Mouse (Mus musculus): Measurements from ENCODE around the gene Taf12. TPM values are rescaled to one million over a fixed set of nuclear protein-coding genes. Genes with fewer than 3 reads are reported as not detected.

Gene Taf12
- polyA plus RNA-seq, 1 experiment from 2014 or later = 58.9 TPM

- WGBS = 81% methylated on average over 5 of the region's 5 CpGs
Measured at GRCm38 (mm10) chr4:132326481-132326880, 52.3 kb downstream of the Taf12 start.

DNA sequence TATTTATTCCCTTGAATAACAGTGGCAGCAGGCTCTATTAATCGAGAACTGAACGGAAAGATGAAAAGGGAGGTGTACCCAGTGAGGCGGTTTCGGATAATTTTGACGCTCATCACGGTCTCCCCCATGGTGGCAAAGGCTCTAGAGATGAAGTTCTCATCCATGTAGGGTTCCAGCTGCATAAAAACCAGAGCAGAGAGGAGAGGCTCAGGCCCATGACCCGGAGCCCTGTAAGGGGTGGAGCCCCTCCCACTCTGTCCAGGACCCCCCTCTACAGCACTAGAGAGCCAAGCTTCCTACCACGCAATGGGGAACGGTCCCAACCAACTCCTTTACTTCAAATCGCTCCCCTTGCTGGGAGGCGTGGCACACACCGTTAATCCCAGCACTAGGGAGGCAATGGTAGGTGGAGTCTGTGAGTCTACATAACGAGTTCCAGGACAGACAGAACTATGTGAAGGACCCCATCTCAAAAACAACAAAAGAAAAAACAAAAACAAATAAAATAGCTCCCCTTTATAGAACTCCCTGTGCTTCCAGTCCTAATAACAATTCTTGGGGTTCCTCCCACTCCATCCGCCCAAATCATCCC, 54.3 kb downstream of the Taf12 start:
- Histone ChIP-seq H3K36me3 (peaks cover 49% of the 10 kb centered on the region), H3K4me1 (replicated peaks) (peaks cover 6% of the 10 kb centered on the region)

More at GRCm38 (mm10) chr4:132326481-132326880, 52.3 kb downstream of the Taf12 start:
- Histone ChIP-seq H3K9me3 (no peaks in the 10 kb centered on the region), H3K4me2 (no peak overlapping the region), H3K36me3 (peaks cover 51% of the 10 kb centered on the region), H3K27ac (no peak overlapping the region), H3K9ac (replicated peaks) (no peak overlapping the region), H3K27me3 (no peaks in the 10 kb centered on the region), H3K4me1 (replicated peaks) (peaks cover 6% of the 10 kb centered on the region), H3K4me3 (replicated peaks) (no peak overlapping the region)
- ATAC-seq (ENCODE audit: insufficient number of reproducible peaks, insufficient read depth, low FRiP score, low TSS enrichment, low read depth) = no peak

DNA sequence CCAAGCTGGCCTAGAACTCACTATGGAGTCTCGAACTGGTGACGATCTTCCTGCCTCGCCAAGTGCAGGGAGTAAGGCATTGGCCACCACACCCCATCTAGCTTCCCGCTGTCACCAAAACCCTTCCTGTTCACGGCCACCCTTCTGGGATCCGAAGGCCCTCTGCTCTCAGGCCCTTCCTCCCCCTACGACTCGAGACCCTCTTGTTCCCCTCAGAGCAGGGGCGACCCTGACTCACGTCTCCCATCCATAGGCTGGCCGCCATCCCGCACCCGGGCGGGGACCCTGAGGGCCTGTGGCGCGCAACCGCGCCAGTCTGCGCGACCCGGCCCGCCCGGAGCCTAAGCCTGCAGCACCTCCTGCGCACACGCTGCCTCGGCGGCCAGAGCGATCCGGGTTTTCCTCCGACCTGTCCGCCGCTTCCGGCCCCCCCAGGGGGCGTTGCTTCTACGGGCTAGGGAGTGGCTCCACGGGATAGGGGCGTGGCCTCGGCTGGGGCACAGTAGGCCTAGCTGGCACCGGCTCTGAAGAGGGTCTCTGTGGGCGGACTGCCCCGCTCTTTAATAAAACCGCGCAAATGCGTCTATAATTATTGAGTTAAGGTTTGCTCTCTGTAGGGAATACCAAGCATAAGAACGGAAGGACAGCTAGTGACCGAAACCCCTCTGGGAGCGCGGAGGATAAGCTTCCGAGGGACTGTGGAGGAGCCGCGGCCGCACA, 55.1 kb downstream of the Taf12 start, which contains the start of gene Trnau1ap:
Gene Trnau1ap (minus strand): TSS at position 424 of the 720 bp plus-strand sequence.
- WGBS = under 1% methylated on average over 52 of the region's 52 CpGs
- Histone ChIP-seq H3K36me3 (peaks cover 49% of the 10 kb centered on the region), H3K4me3 (replicated peaks) (peak within 1 kb of the TSS; percentile 83)

More for the DNA sequence above, 54.3 kb downstream of the Taf12 start:
- Histone ChIP-seq H3K9me3 (no peaks in the 10 kb centered on the region), H3K9ac (replicated peaks) (peak overlapping the region; percentile 84), H3K4me2 (peak overlapping the region; percentile 65), H3K27me3 (no peaks in the 10 kb centered on the region), H3K27ac (peak overlapping the region; percentile 89), H3K4me3 (replicated peaks) (peak overlapping the region; percentile 83)
- 50% methylated on average over 14 of the region's 14 CpGs for WGBS
- ATAC-seq (ENCODE audit: insufficient number of reproducible peaks, insufficient read depth, low FRiP score, low TSS enrichment, low read depth) = no peak

DNA sequence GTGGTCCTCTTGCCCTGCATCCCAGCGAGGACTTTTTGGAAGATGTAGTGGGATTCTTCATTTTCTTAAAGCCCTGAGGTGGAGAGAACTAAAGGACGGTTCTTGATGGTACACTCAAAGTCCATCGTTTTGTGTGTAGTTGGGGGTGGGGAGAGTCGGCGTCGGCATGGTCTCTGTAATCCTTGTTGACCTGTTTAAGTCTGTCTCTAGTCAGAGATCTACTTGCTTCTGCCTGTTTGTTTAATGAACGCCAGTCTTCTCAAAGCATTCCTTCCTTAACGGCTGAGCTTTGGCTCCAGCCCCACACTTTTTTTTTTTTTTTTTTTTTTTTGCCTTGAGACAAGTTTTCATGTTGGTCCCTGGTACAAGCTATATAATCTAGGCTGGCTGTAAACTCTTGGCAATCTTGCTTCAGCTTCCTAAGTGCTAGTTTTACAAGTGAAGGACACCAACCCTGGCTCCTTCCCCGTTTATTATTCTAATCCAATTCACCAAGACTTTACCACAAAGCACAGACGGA, 55.7 kb downstream of the Taf12 start:
- ATAC-seq (ENCODE audit: insufficient number of reproducible peaks, insufficient read depth, low FRiP score, low TSS enrichment, low read depth) = no peak
- Histone ChIP-seq H3K4me2 (peak overlapping the region; percentile 65), H3K36me3 (peaks cover 49% of the 10 kb centered on the region), H3K27me3 (no peaks in the 10 kb centered on the region), H3K4me3 (replicated peaks) (peak overlapping the region; percentile 83), H3K4me1 (replicated peaks) (peaks cover 6% of the 10 kb centered on the region), H3K9me3 (no peaks in the 10 kb centered on the region), H3K27ac (peak overlapping the region; percentile 89), H3K9ac (replicated peaks) (peak overlapping the region; percentile 84)
- 9% methylated on average over 10 of the region's 10 CpGs for WGBS

More for the DNA sequence above, 55.1 kb downstream of the Taf12 start, which contains the start of gene Trnau1ap:
- Histone ChIP-seq H3K9ac (replicated peaks) (peak within 1 kb of the TSS; percentile 84), H3K4me2 (peak within 1 kb of the TSS; percentile 65), H3K4me1 (replicated peaks) (peaks cover 6% of the 10 kb centered on the region), H3K27ac (peak within 1 kb of the TSS; percentile 89), H3K9me3 (no peaks in the 10 kb centered on the region), H3K27me3 (no peaks in the 10 kb centered on the region)
- peak; percentile 92 for ATAC-seq (ENCODE audit: insufficient number of reproducible peaks, insufficient read depth, low FRiP score, low TSS enrichment, low read depth)

DNA sequence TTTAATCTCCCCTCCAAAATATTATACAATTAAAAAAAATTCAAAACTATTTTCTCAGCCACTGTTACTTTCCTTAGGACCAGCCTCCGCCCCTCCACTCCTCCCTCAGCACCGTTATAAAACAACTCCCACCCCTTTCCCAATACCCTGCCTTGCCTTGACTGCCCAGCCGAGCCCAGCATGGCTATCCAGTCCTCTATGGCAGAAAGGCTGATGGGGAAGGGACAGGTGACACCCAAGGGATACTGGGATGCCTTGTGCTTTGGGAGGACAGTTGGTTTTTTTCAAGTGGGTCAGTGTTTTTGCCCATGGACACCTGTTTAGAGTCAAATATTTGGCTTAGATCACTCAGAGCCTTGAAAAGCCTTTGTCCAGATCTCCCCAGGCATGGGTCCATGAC, 57.8 kb downstream of the Taf12 start:
- Histone ChIP-seq H3K27ac (no peak overlapping the region), H3K4me2 (no peak overlapping the region), H3K4me3 (replicated peaks) (no peak overlapping the region), H3K36me3 (peaks cover 55% of the 10 kb centered on the region), H3K9me3 (no peaks in the 10 kb centered on the region), H3K27me3 (no peaks in the 10 kb centered on the region), H3K9ac (replicated peaks) (no peak overlapping the region), H3K4me1 (replicated peaks) (peaks cover 6% of the 10 kb centered on the region)
- no peak for ATAC-seq (ENCODE audit: insufficient number of reproducible peaks, insufficient read depth, low FRiP score, low TSS enrichment, low read depth)
- WGBS = 81% methylated on average over 3 of the region's 3 CpGs

- no peak overlapping the region for H3K4me3 ChIP-seq (replicated peaks)
- no peak for ATAC-seq (ENCODE audit: insufficient number of reproducible peaks, insufficient read depth, low FRiP score, low TSS enrichment, low read depth)
- H3K4me2 ChIP-seq = no peak overlapping the region
- no peaks in the 10 kb centered on the region for H3K9me3 ChIP-seq
- no peak overlapping the region for H3K9ac ChIP-seq (replicated peaks)
- H3K27ac ChIP-seq = no peak overlapping the region
- no peaks in the 10 kb centered on the region for H3K27me3 ChIP-seq
- WGBS = 89% methylated on average over 6 of the region's 6 CpGs
- H3K4me1 ChIP-seq (replicated peaks) = peaks cover 6% of the 10 kb centered on the region
- peaks cover 59% of the 10 kb centered on the region for H3K36me3 ChIP-seq
Measured at GRCm38 (mm10) chr4:132332880-132333279, 58.7 kb downstream of the Taf12 start.

DNA sequence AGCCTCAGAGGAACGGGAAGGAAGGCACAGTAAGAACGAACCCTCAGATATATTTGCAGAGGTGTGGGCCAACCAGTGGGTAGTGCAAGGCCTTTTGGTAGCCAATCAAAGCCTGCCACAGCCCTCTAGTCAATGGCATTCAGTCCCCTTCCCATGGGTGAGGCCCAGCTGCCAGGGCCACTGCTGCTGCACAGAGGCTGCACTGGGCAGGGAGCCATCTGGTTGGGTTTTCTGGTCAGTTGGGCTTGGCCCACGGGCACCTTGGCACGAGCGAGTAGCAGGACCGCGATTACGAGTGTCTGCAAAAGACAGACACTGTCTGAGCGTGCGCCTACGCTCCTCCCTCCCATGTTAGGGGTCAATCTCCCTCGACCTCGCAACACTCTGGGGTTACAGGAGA, 64.8 kb downstream of the Taf12 start:
- no peak for ATAC-seq (ENCODE audit: insufficient number of reproducible peaks, insufficient read depth, low FRiP score, low TSS enrichment, low read depth)
- Histone ChIP-seq H3K4me1 (replicated peaks) (peaks cover 9% of the 10 kb centered on the region), H3K9me3 (no peaks in the 10 kb centered on the region), H3K4me2 (no peak overlapping the region), H3K27ac (no peak overlapping the region), H3K36me3 (peaks cover 66% of the 10 kb centered on the region), H3K4me3 (replicated peaks) (no peak overlapping the region), H3K9ac (replicated peaks) (no peak overlapping the region), H3K27me3 (no peaks in the 10 kb centered on the region)
- 88% methylated on average over 13 of the region's 13 CpGs for WGBS

- no peak overlapping the region for H3K4me3 ChIP-seq (replicated peaks)
- 89% methylated on average over 3 of the region's 3 CpGs for WGBS
- H3K27ac ChIP-seq = no peak overlapping the region
- H3K9me3 ChIP-seq = no peaks in the 10 kb centered on the region
- ATAC-seq (ENCODE audit: insufficient number of reproducible peaks, insufficient read depth, low FRiP score, low TSS enrichment, low read depth) = no peak
- no peak overlapping the region for H3K4me2 ChIP-seq
- H3K27me3 ChIP-seq = no peaks in the 10 kb centered on the region
- peaks cover 19% of the 10 kb centered on the region for H3K4me1 ChIP-seq (replicated peaks)
- H3K9ac ChIP-seq (replicated peaks) = no peak overlapping the region
- H3K36me3 ChIP-seq = peaks cover 42% of the 10 kb centered on the region
Measured at GRCm38 (mm10) chr4:132341451-132341850, 67.3 kb downstream of the Taf12 start.

GRCm38 (mm10) chr4:132344403-132345134, 70.4 kb downstream of the Taf12 start:
- WGBS = 5% methylated on average over 13 of the region's 13 CpGs
- Histone ChIP-seq H3K36me3 (peaks cover 12% of the 10 kb centered on the region), H3K27me3 (no peaks in the 10 kb centered on the region), H3K27ac (peak overlapping the region; percentile 77; the same call in 1 of the 2 replicates), H3K4me3 (replicated peaks) (peak overlapping the region; percentile 79), H3K4me2 (peak overlapping the region; percentile 88), H3K9me3 (no peaks in the 10 kb centered on the region), H3K9ac (replicated peaks) (peak overlapping the region; percentile 83), H3K4me1 (replicated peaks) (peaks cover 19% of the 10 kb centered on the region)
- ATAC-seq (ENCODE audit: insufficient number of reproducible peaks, insufficient read depth, low FRiP score, low TSS enrichment, low read depth) = 0 out of 2 replicates have a peak, but pooled peaks have one; percentile 6
